Mouse (Mus musculus) urinary bladder, postnatal 25 days (tissue): ENCODE measurements around the gene Rasal3.
A peak's percentile ranks its signal among the peaks of the same experiment; 100 is the strongest.

Source experiments
- DNase-seq: peaks from one replicate; pipeline ENCODE4 v3.0.0; 2022; ENCODE audit warnings: low spot score

Rasal3 gene

DNA sequence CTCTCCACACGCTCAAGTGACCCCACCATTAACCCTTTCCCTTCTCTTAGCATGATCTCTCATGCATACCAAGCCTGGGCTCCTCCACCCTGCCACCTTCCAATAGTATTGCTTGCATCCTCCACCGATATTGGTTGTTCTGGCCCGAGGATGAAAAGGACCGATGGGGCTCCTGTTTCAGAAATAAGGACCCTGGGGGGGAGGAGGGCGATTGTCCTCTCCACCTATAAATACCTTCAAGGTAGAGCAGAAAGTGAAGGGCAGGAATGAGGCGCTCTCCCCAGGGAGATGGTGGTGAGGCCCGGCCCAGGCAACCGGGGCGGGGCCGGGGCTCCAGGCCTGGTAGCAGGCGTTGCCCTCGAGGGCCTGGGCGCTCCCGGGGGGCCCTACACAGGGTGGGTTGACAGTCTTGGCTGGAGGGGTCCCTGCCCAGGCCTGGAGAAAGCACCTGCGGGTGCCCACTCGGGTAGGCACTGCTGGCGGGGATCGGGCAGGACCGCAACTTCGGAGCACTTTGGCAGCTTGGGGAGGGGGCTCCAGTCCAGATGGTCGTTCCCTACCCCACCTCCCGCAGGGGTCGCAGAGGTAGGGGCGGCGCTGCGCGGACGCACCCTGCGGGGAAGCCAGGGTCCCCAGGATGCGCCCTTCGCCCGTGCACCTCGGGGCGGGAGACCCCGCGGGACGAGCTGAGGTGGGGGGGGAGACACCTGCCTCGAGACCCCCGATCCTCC, 14.8 kb downstream of the Rasal3 start:
- peak; percentile 29 for DNase-seq

DNA sequence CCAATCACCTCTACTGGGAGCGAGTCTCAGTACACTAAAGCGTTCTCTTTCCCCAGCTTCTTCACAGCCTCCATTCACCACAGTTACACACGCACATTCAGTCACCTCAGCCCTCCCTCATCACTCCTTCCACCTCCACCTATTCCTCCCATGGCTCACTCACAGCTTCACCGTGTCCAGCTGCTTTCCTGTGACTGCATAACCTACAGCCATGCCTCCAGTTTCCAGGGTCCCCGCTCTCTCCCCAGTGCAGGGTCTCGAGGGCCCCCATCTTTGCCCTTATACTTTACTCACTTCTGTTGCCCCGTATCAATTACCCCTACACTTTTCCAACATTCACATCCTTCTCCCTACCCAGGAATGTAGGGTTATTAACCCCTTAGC, 15.4 kb downstream of the Rasal3 start:
- DNase-seq, result no peak

DNA sequence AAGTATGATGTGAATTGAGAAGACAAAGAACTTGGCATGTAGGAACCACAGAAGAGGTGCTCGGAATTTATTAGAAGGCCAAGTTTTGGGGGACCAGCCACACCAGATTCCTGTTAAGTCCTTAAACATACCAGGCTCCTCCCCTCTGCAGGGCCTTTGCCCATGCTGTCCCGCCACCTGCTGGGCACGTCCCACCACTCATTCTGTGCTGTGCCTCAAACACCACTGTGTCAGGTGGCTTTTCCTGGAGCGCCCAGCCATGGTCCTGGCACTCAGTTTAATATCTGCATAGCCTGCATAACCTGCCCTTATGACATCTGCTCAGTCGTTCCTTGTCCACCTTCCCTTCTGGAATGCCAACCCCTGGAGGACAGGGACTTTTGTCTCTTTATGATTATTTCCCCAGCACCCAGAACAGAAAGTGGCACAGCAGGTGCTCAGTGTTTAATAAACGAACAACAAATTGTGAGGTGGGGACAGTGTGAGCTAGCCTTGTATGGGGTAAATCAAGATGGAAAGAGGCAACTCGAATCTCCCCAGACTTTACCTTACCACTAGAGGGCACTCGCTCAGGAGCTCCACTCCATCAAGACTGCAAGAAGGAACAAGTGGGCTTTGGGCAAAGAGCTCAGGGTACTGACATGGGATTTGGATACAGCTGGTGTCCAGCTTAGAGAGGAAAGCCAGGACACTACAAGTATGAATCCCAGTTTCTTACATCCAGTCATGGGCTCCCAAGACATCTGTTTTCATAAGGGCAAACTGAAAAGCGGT, 16.5 kb downstream of the Rasal3 start:
- DNase-seq, result no peak

- DNase-seq, result no peak
Measured at GRCm38 (mm10) chr17:32383661-32384060, 19.7 kb downstream of the Rasal3 start.

- DNase-seq, result no peak
Measured at GRCm38 (mm10) chr17:32382576-32382975, 20.8 kb downstream of the Rasal3 start.

- DNase-seq, result no peak
Measured at GRCm38 (mm10) chr17:32378786-32379185, 24.6 kb downstream of the Rasal3 start.

- DNase-seq, result no peak
Measured at GRCm38 (mm10) chr17:32377137-32377536, 26.2 kb downstream of the Rasal3 start.

GRCm38 (mm10) chr17:32376475-32376874, 26.9 kb downstream of the Rasal3 start:
- no peak for DNase-seq

- DNase-seq, result no peak
Measured at GRCm38 (mm10) chr17:32368991-32369578, 34.3 kb downstream of the Rasal3 start.

GRCm38 (mm10) chr17:32367706-32368105, 35.7 kb downstream of the Rasal3 start:
- DNase-seq, result no peak

DNA sequence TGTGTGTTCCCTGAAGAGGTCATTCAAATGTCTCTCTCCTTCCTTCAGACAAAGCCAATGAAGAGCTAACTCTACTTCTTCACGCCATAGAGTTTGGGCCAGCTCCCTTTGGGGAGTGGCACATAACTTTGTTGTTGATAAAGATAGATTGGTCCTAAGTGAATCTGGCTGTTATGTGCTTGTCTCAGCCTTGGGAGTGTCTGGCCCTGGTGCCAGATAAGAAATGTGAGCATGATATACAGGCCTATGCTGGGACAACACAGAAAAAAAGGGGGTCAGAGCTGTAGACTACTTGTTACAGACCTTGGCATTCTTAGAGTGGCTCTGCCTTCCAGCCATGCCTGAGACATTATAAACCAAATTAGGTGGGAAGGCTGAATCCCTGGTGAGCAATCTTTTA, 38.1 kb downstream of the Rasal3 start:
- no peak for DNase-seq

DNA sequence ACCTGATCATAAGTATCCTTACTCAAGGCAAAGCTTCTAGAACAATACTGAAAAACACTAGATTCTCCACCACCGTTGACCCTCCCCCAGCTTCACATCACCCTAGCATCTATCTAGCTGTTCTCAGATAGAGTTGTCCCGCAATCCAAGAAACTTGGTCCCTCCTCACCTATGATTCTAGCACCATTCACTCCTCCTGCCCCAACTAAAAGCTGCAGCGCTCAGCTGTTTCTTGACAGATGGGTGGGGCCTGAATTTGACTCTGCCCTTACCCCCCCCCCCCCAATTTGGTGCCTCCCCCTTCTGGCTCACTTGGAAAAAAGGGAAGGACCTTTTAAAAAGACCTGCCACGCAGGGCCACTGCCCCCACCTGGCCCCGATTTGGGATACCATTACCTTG, 38.5 kb downstream of the Rasal3 start:
- no peak for DNase-seq

DNA sequence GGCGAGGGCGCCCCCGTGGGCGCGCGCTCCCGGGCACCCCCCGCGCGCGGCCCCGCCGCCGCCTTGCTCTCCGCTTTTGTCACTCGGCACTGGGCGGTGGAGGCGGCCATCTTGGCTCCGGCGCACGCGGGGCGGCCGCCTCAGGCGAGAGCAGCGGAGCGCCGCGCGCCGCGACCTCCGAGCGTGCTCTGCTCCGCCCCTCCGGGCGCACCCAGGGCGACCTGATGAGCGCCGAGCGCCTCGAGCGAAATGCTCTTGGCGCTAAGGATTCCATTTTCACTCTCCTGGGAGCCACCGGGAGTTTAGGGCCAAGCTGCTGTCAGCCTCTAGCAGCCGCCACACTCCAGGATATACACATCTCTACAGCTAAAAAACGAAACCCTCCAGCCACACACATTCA, 39.1 kb downstream of the Rasal3 start:
- peak; percentile 89 for DNase-seq

DNA sequence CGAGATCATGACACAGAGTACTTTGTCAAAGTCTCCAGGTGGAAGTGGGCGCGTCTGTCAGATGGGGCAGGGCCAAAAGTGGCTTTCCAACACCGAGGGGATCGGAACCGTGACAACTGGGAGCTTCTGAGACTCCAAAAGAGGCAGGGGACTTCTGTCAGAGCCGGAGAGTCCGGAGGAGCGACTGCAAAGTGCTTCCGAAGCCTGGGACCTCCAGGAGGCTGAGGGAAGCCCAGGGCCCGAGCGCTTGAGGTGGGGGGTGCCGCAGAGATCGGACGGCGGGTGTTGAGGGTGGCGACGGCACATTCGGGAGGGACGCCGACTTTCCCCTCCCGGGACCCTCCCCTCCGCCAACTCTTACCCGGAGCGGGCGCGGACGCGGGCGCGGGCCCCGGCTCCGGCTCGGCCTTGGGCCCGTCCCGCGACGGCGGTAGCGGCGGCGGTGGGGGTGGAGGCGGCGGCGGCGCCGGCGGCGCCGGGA, 39.5 kb downstream of the Rasal3 start:
- DNase-seq, result no peak

GRCm38 (mm10) chr17:32362686-32363085, 40.7 kb downstream of the Rasal3 start:
- DNase-seq, result no peak

- DNase-seq, result no peak
Measured at GRCm38 (mm10) chr17:32359928-32360327, 43.5 kb downstream of the Rasal3 start.

DNA sequence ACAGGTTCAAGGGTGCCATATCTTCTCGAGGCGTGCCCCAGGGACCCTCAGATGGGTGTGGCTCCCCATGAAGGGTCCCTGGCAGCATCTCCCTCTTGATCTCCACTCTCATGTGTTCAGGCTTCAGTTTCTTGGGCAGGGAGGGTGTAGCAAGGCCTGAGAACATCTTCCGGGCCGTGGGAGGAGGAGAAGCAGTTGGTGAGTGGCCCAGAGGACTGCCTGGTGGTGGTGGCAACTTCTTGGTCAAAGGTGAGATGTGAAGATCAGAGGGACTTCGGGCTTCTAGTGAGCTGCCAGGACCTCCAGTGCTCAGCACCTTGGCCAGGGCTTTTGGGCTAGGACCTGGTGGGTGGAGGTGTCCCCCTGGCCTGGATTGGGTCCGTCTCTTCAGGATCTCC, 44.4 kb downstream of the Rasal3 start:
- DNase-seq, result no peak

DNA sequence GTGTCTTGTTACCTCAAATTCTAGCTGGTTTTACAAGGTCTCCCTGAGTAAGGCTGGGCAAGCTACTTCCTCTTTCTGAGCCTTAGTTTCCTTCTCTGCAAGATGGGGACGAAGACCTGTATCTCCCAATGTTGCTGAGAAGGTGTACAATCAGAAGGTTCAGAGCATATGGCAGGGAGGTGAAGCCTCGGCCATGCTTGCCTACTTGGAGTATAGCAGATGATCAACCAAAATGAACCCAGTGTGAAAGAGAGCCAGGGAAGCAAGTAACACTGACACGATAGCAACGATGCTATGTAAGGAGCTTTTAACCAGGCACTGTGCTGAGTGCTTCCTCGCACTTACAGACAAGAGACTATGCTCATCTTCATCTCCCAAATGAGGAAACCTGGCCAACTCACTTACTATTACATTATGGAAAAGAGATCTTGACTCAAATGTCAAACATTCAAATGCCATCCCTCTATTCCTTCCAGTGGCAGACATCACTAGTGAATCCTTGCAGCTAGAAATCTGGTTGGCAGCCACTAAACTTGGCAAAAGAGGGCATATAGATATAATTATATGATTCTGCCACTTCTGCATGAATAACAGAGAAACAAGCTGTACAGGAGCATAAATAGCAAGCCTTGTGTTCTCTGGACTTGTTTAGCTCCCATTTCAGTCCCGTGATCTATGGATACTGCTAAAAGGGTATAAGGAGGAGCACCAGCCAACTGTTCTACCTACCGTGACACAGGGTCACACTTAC, 45.0 kb downstream of the Rasal3 start:
- no peak for DNase-seq

GRCm38 (mm10) chr17:32356766-32357760, 46.3 kb downstream of the Rasal3 start:
- DNase-seq, result no peak

- DNase-seq, result no peak
Measured at GRCm38 (mm10) chr17:32356281-32356680, 47.1 kb downstream of the Rasal3 start.

- no peak for DNase-seq
Measured at GRCm38 (mm10) chr17:32355031-32355430, 48.4 kb downstream of the Rasal3 start.
